Mouse (Mus musculus): ENCODE measurements around the gene C1ql2. TPM values are rescaled to one million over a fixed set of nuclear protein-coding genes. Genes with fewer than 3 reads are reported as not detected.

Gene C1ql2
- polyA plus RNA-seq, 1 experiment from 2014 or later = not detected

DNA sequence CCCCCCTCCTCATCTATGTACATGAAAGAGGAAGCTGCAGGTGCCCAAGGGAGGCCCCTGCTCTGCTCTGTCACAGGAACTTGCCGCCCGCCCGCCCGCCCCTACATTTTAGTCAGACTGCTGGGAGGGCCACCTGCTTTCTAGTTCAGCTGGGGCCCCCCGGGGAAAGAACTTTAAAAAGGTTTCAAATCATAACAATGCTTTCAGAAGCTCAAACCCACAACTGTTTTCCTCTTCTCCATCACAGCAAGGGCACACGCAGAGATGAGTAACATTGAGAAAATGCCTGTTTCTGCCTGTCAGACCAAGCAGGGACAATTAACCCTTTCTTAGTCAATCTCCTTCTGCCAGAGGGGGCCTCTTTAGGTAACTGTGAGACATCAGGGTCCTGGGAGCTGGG lies 49.4 kb downstream of the C1ql2 start:
- H3K4me1 ChIP-seq (replicated peaks) = no peaks in the 10 kb centered on the region
- ATAC-seq (ENCODE audit: insufficient number of reproducible peaks, low FRiP score) = no peak
- no peak overlapping the region for H3K9ac ChIP-seq
- WGBS = 39% methylated on average over 6 of the region's 6 CpGs
- H3K9me3 ChIP-seq (replicated peaks) = no peaks in the 10 kb centered on the region
- H3K36me3 ChIP-seq = no peaks in the 10 kb centered on the region
- H3K27ac ChIP-seq (ENCODE audit: poor library complexity, severe bottlenecking) = no peak overlapping the region
- no peak overlapping the region for H3K4me2 ChIP-seq
- 0 out of 2 replicates have a peak, but pooled peaks cover 3% of the 10 kb centered on the region for H3K27me3 ChIP-seq (replicated peaks)
- no peak overlapping the region for H3K4me3 ChIP-seq

DNA sequence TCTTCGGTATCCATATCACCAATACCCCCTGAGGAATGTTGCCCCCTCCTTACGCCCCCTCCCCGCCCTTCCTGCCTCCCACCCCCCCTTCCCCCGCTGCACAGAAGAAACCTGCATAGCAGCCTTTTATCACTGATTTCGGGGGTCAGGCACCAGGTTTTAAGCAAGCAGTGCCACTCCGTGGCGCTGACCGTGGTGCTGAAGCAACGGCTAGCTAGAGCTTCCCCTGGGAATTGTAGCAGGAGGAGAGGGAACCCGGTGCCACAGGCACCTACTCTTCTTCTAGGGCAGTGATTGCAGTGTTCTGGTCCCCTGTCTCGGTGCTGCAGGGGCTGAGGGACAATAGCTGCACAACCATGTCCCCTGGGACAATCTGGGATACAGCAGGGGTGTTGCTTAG lies 50.0 kb downstream of the C1ql2 start:
- no peak overlapping the region for H3K27ac ChIP-seq (ENCODE audit: poor library complexity, severe bottlenecking)
- under 1% methylated on average over 11 of the region's 11 CpGs for WGBS
- H3K4me2 ChIP-seq = no peak overlapping the region
- H3K4me1 ChIP-seq (replicated peaks) = no peaks in the 10 kb centered on the region
- ATAC-seq (ENCODE audit: insufficient number of reproducible peaks, low FRiP score) = no peak
- H3K9me3 ChIP-seq (replicated peaks) = no peaks in the 10 kb centered on the region
- H3K36me3 ChIP-seq = no peaks in the 10 kb centered on the region
- no peak overlapping the region for H3K9ac ChIP-seq
- 0 out of 2 replicates have a peak, but pooled peaks cover 3% of the 10 kb centered on the region for H3K27me3 ChIP-seq (replicated peaks)
- H3K4me3 ChIP-seq = no peak overlapping the region

Other genes with a start within 250 kb of the C1ql2 start
- 655 and 695 TPM in 2 replicates for gene Dbi, start 219.5 kb upstream of the C1ql2 start, polyA plus RNA-seq (2016; fragmentation: Nextera tagmentation; extraction: Ambion mirVana)
- 11.8 and 14.1 TPM in 2 replicates for gene 3110009E18Rik, start 219.4 kb upstream of the C1ql2 start, polyA plus RNA-seq (2016; fragmentation: Nextera tagmentation; extraction: Ambion mirVana)
- 14.2 and 16.0 TPM in 2 replicates for gene Steap3, start 67.9 kb upstream of the C1ql2 start, polyA plus RNA-seq (2016; fragmentation: Nextera tagmentation; extraction: Ambion mirVana)
- not detected in 2 replicates for gene Marco, start 164.4 kb downstream of the C1ql2 start, polyA plus RNA-seq (2016; fragmentation: Nextera tagmentation; extraction: Ambion mirVana)

Data from heart, embryonic 12.5 days (tissue).